Mouse (Mus musculus): ENCODE measurements around the gene Tmem230.

GRCm38 (mm10) chr2:132210806-132211312, 36.7 kb downstream of the Tmem230 start:
- no peak for TF ChIP-seq CTCF (IDR thresholded peaks at IDR 0.05; ENCODE audit: borderline replicate concordance, insufficient read depth, low read depth, low read length)
- no peak for TF ChIP-seq POLR2A (IDR thresholded peaks at IDR 0.05; ENCODE audit: borderline replicate concordance, insufficient read depth, low read length)

Measured in cerebellum, adult 2 months (tissue).